In the genomic region with DNA sequence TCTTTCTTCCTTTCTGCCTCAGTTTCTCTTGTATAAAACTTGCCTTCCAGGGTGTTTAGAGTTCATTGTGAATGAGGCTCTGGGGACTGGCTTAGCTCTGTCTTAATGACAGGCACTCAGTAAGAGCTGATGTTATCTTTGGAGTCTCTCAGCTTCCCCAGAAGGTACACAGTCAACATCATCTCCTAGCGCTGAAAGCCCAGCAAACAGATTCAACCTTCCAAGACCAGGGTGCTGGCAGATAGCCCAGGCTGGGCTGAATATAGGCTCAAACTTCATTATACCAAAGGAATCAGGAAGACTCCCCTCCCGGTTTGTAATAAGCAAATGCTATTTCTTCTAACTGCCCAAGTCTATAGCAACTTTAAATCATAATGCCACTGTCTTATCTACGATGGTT, we compare ENCODE assay signal across 17 mouse cellular contexts. TPM values are rescaled to one million over a fixed set of nuclear protein-coding genes. Genes with fewer than 3 reads are reported as not detected.
DNase-seq lines count a peak whose midpoint lies in the region; ATAC-seq and TF ChIP-seq lines count a peak whose summit lies in the region.
"Had no signal": no experiment of that assay in that cellular context is flagged by ENCODE, and none has a peak within 500 bp of the region (broad histone marks: within the 10 kb centered on the region; RNA-seq: fewer than 3 reads in every experiment).

No protein-coding gene starts in this region.

- ATAC-seq in heart, embryonic 15.5 days (replicated peaks; ENCODE audit: insufficient number of reproducible peaks, insufficient read depth, low FRiP score, low read depth) = no peak
- no peak for ATAC-seq in lung, embryonic 14.5 days (ENCODE audit: insufficient read depth)
- ATAC-seq in hindbrain, postnatal 0 days = no peak
- no peak for ATAC-seq in neural tube, embryonic 15.5 days (ENCODE audit: low FRiP score)
- ATAC-seq: forebrain, embryonic 13.5 days had no signal

- no peak for DNase-seq in heart, postnatal 14 days
- peak; percentile 25 for DNase-seq in lung, embryonic 14.5 days
- DNase-seq in lung, postnatal 14 days = no peak
- no peak for DNase-seq in hindbrain, postnatal 0 days (ENCODE audit: low spot score)
- DNase-seq in layer of hippocampus, adult 11-12 months (ENCODE audit: low spot score) = no peak
- DNase-seq in kidney, adult 18-20 months = no peak
- DNase-seq: adrenal gland, adult 8-10 months; cerebellum, postnatal 36 days; gastrocnemius, postnatal 25 days; kidney, adult 8-10 months; layer of hippocampus, postnatal 36 days; lung, postnatal 36 days had no signal

- peaks cover 48% of the 10 kb centered on the region for H3K4me1 ChIP-seq in heart, embryonic 15.5 days (replicated peaks)
- 0 out of 2 replicates have a peak, but pooled peaks cover 8% of the 10 kb centered on the region for H3K4me1 ChIP-seq in lung, embryonic 14.5 days (ENCODE audit: insufficient read depth)
- H3K4me1 ChIP-seq in hindbrain, postnatal 0 days (ENCODE audit: insufficient read depth, low read length) = peaks cover 47% of the 10 kb centered on the region
- H3K4me1 ChIP-seq in neural tube, embryonic 15.5 days = peaks cover 75% of the 10 kb centered on the region

- H3K4me3 ChIP-seq in heart, embryonic 15.5 days = no peak overlapping the region
- no peak overlapping the region for H3K4me3 ChIP-seq in lung, embryonic 14.5 days (ENCODE audit: low read depth, low read length)
- H3K4me3 ChIP-seq in hindbrain, postnatal 0 days (ENCODE audit: low read length) = no peak overlapping the region
- H3K4me3 ChIP-seq in neural tube, embryonic 15.5 days (replicated peaks) = no peak overlapping the region
- H3K4me3 ChIP-seq: forebrain, embryonic 13.5 days; limb, embryonic 13.5 days; stomach, embryonic 15.5 days had no signal

- H3K27ac ChIP-seq in heart, embryonic 15.5 days = peak overlapping the region; percentile 17; the same call in 1 of the 2 replicates
- H3K27ac ChIP-seq in lung, embryonic 14.5 days (ENCODE audit: low read depth) = no peak overlapping the region
- peak overlapping the region; percentile 88; the same call in 1 of the 2 replicates for H3K27ac ChIP-seq in hindbrain, postnatal 0 days
- H3K27ac ChIP-seq in neural tube, embryonic 15.5 days (replicated peaks) = peak overlapping the region; percentile 91; the same call in 1 of the 2 replicates
- H3K27ac ChIP-seq: limb, embryonic 13.5 days; stomach, embryonic 15.5 days had no signal

- intact Hi-C loops in heart, postnatal 14 days (cut with DNase I) = no loop called here

- no peak overlapping the region for H3K9ac ChIP-seq in heart, embryonic 15.5 days
- no peak overlapping the region for H3K9ac ChIP-seq in lung, embryonic 14.5 days
- no peak overlapping the region for H3K9ac ChIP-seq in hindbrain, postnatal 0 days (replicated peaks; ENCODE audit: low read length)
- H3K9ac ChIP-seq in neural tube, embryonic 15.5 days (replicated peaks) = no peak overlapping the region
- H3K9ac ChIP-seq: forebrain, embryonic 13.5 days; limb, embryonic 13.5 days; stomach, embryonic 15.5 days had no signal

- no peak for TF ChIP-seq CTCF in lung, embryonic 14.5 days (IDR thresholded peaks at IDR 0.05; ENCODE audit: low read depth)
- no peak for TF ChIP-seq CTCF in hindbrain, postnatal 0 days (IDR thresholded peaks at IDR 0.05; ENCODE audit: low read depth)

- no peaks in the 10 kb centered on the region for H3K36me3 ChIP-seq in heart, embryonic 15.5 days
- 0 out of 2 replicates have a peak, but pooled peaks cover 4% of the 10 kb centered on the region for H3K36me3 ChIP-seq in lung, embryonic 14.5 days (ENCODE audit: insufficient read depth)
- H3K36me3 ChIP-seq in hindbrain, postnatal 0 days (ENCODE audit: insufficient read depth, low read length) = no peaks in the 10 kb centered on the region
- H3K36me3 ChIP-seq in neural tube, embryonic 15.5 days = 0 out of 2 replicates have a peak, but pooled peaks cover 3% of the 10 kb centered on the region
- H3K36me3 ChIP-seq: limb, embryonic 13.5 days had no signal

- H3K27me3 ChIP-seq in heart, embryonic 15.5 days = peaks cover 5% of the 10 kb centered on the region; the same call in 1 of the 2 replicates
- no peaks in the 10 kb centered on the region for H3K27me3 ChIP-seq in lung, embryonic 14.5 days (ENCODE audit: insufficient read depth, low read length)
- H3K27me3 ChIP-seq in hindbrain, postnatal 0 days (ENCODE audit: insufficient read depth, low read length) = no peaks in the 10 kb centered on the region
- H3K27me3 ChIP-seq in neural tube, embryonic 15.5 days (replicated peaks) = no peaks in the 10 kb centered on the region
- H3K27me3 ChIP-seq: forebrain, embryonic 13.5 days; limb, embryonic 13.5 days; stomach, embryonic 15.5 days had no signal

- 49% methylated on average over 3 of the region's 3 CpGs for WGBS in heart, embryonic 15.5 days
- WGBS in lung, embryonic 14.5 days = 46% methylated on average over 3 of the region's 3 CpGs
- 48% methylated on average over 3 of the region's 3 CpGs for WGBS in hindbrain, postnatal 0 days
- WGBS in neural tube, embryonic 15.5 days = 69% methylated on average over 3 of the region's 3 CpGs

- no peaks in the 10 kb centered on the region for H3K9me3 ChIP-seq in heart, embryonic 15.5 days (replicated peaks)
- H3K9me3 ChIP-seq in lung, embryonic 14.5 days (ENCODE audit: low read depth, low read length) = no peaks in the 10 kb centered on the region
- no peaks in the 10 kb centered on the region for H3K9me3 ChIP-seq in hindbrain, postnatal 0 days (ENCODE audit: low read length)
- no peaks in the 10 kb centered on the region for H3K9me3 ChIP-seq in neural tube, embryonic 15.5 days (replicated peaks)
- H3K9me3 ChIP-seq: forebrain, embryonic 13.5 days; limb, embryonic 13.5 days; stomach, embryonic 15.5 days had no signal

- H3K4me2 ChIP-seq in heart, embryonic 15.5 days = no peak overlapping the region
- no peak overlapping the region for H3K4me2 ChIP-seq in lung, embryonic 14.5 days
- H3K4me2 ChIP-seq in hindbrain, postnatal 0 days (ENCODE audit: low read depth, low read length) = no peak overlapping the region
- no peak overlapping the region for H3K4me2 ChIP-seq in neural tube, embryonic 15.5 days

RNA-seq across cellular contexts. Expression of a gene that starts 1.2 kb away (rescaled TPM):
- polyA plus RNA-seq in heart, embryonic 15.5 days (2015; fragmentation: Nextera tagmentation; extraction: Ambion mirVana) = 8.7 and 10.4 TPM in 2 replicates
- 10 to 100 TPM; 11.5 to 11.8 TPM for total RNA-seq in heart, postnatal 14 days (2021)
- 8.1 and 8.8 TPM in 2 replicates for polyA plus RNA-seq in lung, embryonic 14.5 days (2014; fragmentation: Nextera tagmentation; extraction: Ambion mirVana)
- total RNA-seq in hindbrain, postnatal 0 days (2014; rRNA removed) = 100 and 111 TPM in 2 replicates
- polyA plus RNA-seq in hindbrain, postnatal 0 days (2015; fragmentation: Nextera tagmentation; extraction: Ambion mirVana) = 50.1 and 50.7 TPM in 2 replicates
- polyA plus RNA-seq in neural tube, embryonic 15.5 days (2015; fragmentation: Nextera tagmentation; extraction: Ambion mirVana) = 41.7 and 51.5 TPM in 2 replicates

RNA-seq across cellular contexts. Expression of a gene that starts 38.7 kb away (rescaled TPM):
- polyA plus RNA-seq in heart, embryonic 15.5 days (2015; fragmentation: Nextera tagmentation; extraction: Ambion mirVana) = 6.2 and 12.0 TPM in 2 replicates
- 1 to 10 TPM; 4.5 to 6.0 TPM for total RNA-seq in heart, postnatal 14 days (2021)
- 30.8 and 35.3 TPM in 2 replicates for polyA plus RNA-seq in lung, embryonic 14.5 days (2014; fragmentation: Nextera tagmentation; extraction: Ambion mirVana)
- 63.0 and 76.0 TPM in 2 replicates for total RNA-seq in hindbrain, postnatal 0 days (2014; rRNA removed)
- 14.7 and 15.6 TPM in 2 replicates for polyA plus RNA-seq in hindbrain, postnatal 0 days (2015; fragmentation: Nextera tagmentation; extraction: Ambion mirVana)
- polyA plus RNA-seq in neural tube, embryonic 15.5 days (2015; fragmentation: Nextera tagmentation; extraction: Ambion mirVana) = 15.4 and 18.4 TPM in 2 replicates

RNA-seq across cellular contexts. Expression of a gene that starts 57.0 kb away (rescaled TPM):
- 156 and 255 TPM in 2 replicates for polyA plus RNA-seq in heart, embryonic 15.5 days (2015; fragmentation: Nextera tagmentation; extraction: Ambion mirVana)
- total RNA-seq in heart, postnatal 14 days (2021) = 100 to 1,000 TPM; 112 to 127 TPM
- polyA plus RNA-seq in lung, embryonic 14.5 days (2014; fragmentation: Nextera tagmentation; extraction: Ambion mirVana) = 22.9 and 32.3 TPM in 2 replicates
- 50.6 and 50.9 TPM in 2 replicates for total RNA-seq in hindbrain, postnatal 0 days (2014; rRNA removed)
- 18.5 and 21.2 TPM in 2 replicates for polyA plus RNA-seq in hindbrain, postnatal 0 days (2015; fragmentation: Nextera tagmentation; extraction: Ambion mirVana)
- polyA plus RNA-seq in neural tube, embryonic 15.5 days (2015; fragmentation: Nextera tagmentation; extraction: Ambion mirVana) = 33.7 and 47.7 TPM in 2 replicates
